Mouse (Mus musculus) megakaryocyte, embryonic 14.5 days (primary cell): Measurements from ENCODE around the gene Atp1b1. TPM values are rescaled to one million over a fixed set of nuclear protein-coding genes. Genes with fewer than 3 reads are reported as not detected.

ENCODE experiments used
- H3K27me3 ChIP-seq: replicated peaks from 2 replicates; pipeline ENCODE3; 2012; ENCODE audit warnings: inconsistent platforms
- H3K36me3 ChIP-seq: replicated peaks from 2 replicates; pipeline ENCODE3; 2012; ENCODE audit warnings: low read length, inconsistent platforms, mixed read lengths
- H3K4me1 ChIP-seq: 2 replicates; pipeline ENCODE4 v1.6.1; 2012; ENCODE audit warnings: inconsistent platforms
- H3K4me3 ChIP-seq: replicated peaks from 2 replicates; pipeline ENCODE3; 2012; ENCODE audit warnings: moderate library complexity, mild to moderate bottlenecking, inconsistent platforms
- H3K9me3 ChIP-seq: 2 replicates; pipeline ENCODE4 v1.6.1; 2012; ENCODE audit warnings: inconsistent platforms
- FLI1 ChIP-seq: IDR thresholded peaks from 2 replicates; pipeline ENCODE4 v1.6.1; 2012; ENCODE audit warnings: low read length, inconsistent platforms, mixed read lengths
- GATA1 ChIP-seq: IDR thresholded peaks from 3 replicates; pipeline ENCODE4 v1.6.1; 2012; ENCODE audit warnings: mixed read lengths, low read length, inconsistent platforms, borderline replicate concordance
- polyA plus RNA-seq: library from polyadenylated mRNA; stranded (reverse); fragments of >175 nt; gene quantifications from 2 replicates; pipeline ENCODE4 v1.2.3, GENCODE M21; 2012; ENCODE audit warnings: low replicate concordance; ENCODE audit not compliant: insufficient read depth

Gene Atp1b1
- polyA plus RNA-seq, 1 experiment, result 1.8 TPM

- TF ChIP-seq FLI1 (no peak), GATA1 (no peak)
- no peaks in the 10 kb centered on the region; the same call in 1 of the 2 replicates for H3K9me3 ChIP-seq
Observed at GRCm38 (mm10) chr1:164446535-164446934, 11.6 kb downstream of the Atp1b1 start.

GRCm38 (mm10) chr1:164445620-164446162 lies 12.5 kb downstream of the Atp1b1 start:
- H3K4me1 ChIP-seq, result peaks cover 9% of the 10 kb centered on the region
- TF ChIP-seq GATA1 (no peak), FLI1 (no peak)
- H3K36me3 ChIP-seq, result no peaks in the 10 kb centered on the region
- H3K9me3 ChIP-seq, result no peaks in the 10 kb centered on the region; the same call in 1 of the 2 replicates
- no peak overlapping the region for H3K4me3 ChIP-seq
- peaks cover 27% of the 10 kb centered on the region for H3K27me3 ChIP-seq

More at GRCm38 (mm10) chr1:164446535-164446934, 11.6 kb downstream of the Atp1b1 start:
- no peaks in the 10 kb centered on the region for H3K36me3 ChIP-seq
- H3K27me3 ChIP-seq, result peaks cover 24% of the 10 kb centered on the region
- H3K4me3 ChIP-seq, result no peak overlapping the region
- peaks cover 3% of the 10 kb centered on the region for H3K4me1 ChIP-seq

- Histone ChIP-seq H3K4me1 (peaks cover 23% of the 10 kb centered on the region), H3K9me3 (no peaks in the 10 kb centered on the region; the same call in 1 of the 2 replicates), H3K36me3 (peaks cover 4% of the 10 kb centered on the region), H3K27me3 (peaks cover 26% of the 10 kb centered on the region), H3K4me3 (no peak overlapping the region)
- TF ChIP-seq FLI1 (no peak), GATA1 (no peak)
Observed at GRCm38 (mm10) chr1:164441408-164441974, 16.7 kb downstream of the Atp1b1 start.

- no peak overlapping the region for H3K4me3 ChIP-seq
Observed at GRCm38 (mm10) chr1:164440708-164441407, 17.3 kb downstream of the Atp1b1 start.

GRCm38 (mm10) chr1:164440230-164440629 lies 17.9 kb downstream of the Atp1b1 start:
- H3K4me3 ChIP-seq, result no peak overlapping the region

More at GRCm38 (mm10) chr1:164440708-164441407, 17.3 kb downstream of the Atp1b1 start:
- peaks cover 22% of the 10 kb centered on the region for H3K27me3 ChIP-seq
- H3K9me3 ChIP-seq, result no peaks in the 10 kb centered on the region; the same call in 1 of the 2 replicates
- peaks cover 4% of the 10 kb centered on the region for H3K36me3 ChIP-seq
- peaks cover 23% of the 10 kb centered on the region for H3K4me1 ChIP-seq
- TF ChIP-seq FLI1, result no peak
- TF ChIP-seq GATA1, result no peak

GRCm38 (mm10) chr1:164436749-164437148 lies 21.4 kb downstream of the Atp1b1 start:
- TF ChIP-seq GATA1 (no peak), FLI1 (no peak)
- peaks cover 22% of the 10 kb centered on the region for H3K4me1 ChIP-seq
- H3K27me3 ChIP-seq, result peaks cover 14% of the 10 kb centered on the region
- H3K9me3 ChIP-seq, result no peaks in the 10 kb centered on the region
- peaks cover 4% of the 10 kb centered on the region for H3K36me3 ChIP-seq
- H3K4me3 ChIP-seq, result no peak overlapping the region

More at GRCm38 (mm10) chr1:164440230-164440629, 17.9 kb downstream of the Atp1b1 start:
- peaks cover 22% of the 10 kb centered on the region for H3K27me3 ChIP-seq
- peaks cover 23% of the 10 kb centered on the region for H3K4me1 ChIP-seq
- H3K36me3 ChIP-seq, result peaks cover 4% of the 10 kb centered on the region
- no peak for TF ChIP-seq GATA1
- no peak for TF ChIP-seq FLI1
- H3K9me3 ChIP-seq, result no peaks in the 10 kb centered on the region; the same call in 1 of the 2 replicates

GRCm38 (mm10) chr1:164434049-164434448 lies 24.1 kb downstream of the Atp1b1 start:
- no peaks in the 10 kb centered on the region for H3K27me3 ChIP-seq
- TF ChIP-seq FLI1 (no peak), GATA1 (no peak)
- peaks cover 4% of the 10 kb centered on the region for H3K36me3 ChIP-seq
- H3K9me3 ChIP-seq, result no peaks in the 10 kb centered on the region
- no peak overlapping the region for H3K4me3 ChIP-seq
- no peaks in the 10 kb centered on the region for H3K4me1 ChIP-seq

GRCm38 (mm10) chr1:164432649-164433048 lies 25.5 kb downstream of the Atp1b1 start:
- no peak for TF ChIP-seq FLI1
- Histone ChIP-seq H3K4me1 (no peaks in the 10 kb centered on the region), H3K4me3 (no peak overlapping the region), H3K27me3 (no peaks in the 10 kb centered on the region), H3K36me3 (peaks cover 2% of the 10 kb centered on the region), H3K9me3 (no peaks in the 10 kb centered on the region)

- H3K9me3 ChIP-seq, result no peaks in the 10 kb centered on the region
- H3K36me3 ChIP-seq, result no peaks in the 10 kb centered on the region
- H3K4me3 ChIP-seq, result no peak overlapping the region
- H3K4me1 ChIP-seq, result no peaks in the 10 kb centered on the region
- TF ChIP-seq GATA1 (no peak), FLI1 (no peak)
- no peaks in the 10 kb centered on the region for H3K27me3 ChIP-seq
Observed at GRCm38 (mm10) chr1:164428644-164429043, 29.5 kb downstream of the Atp1b1 start.

- no peaks in the 10 kb centered on the region for H3K36me3 ChIP-seq
- no peaks in the 10 kb centered on the region for H3K27me3 ChIP-seq
- TF ChIP-seq GATA1 (no peak), FLI1 (no peak)
- no peaks in the 10 kb centered on the region for H3K9me3 ChIP-seq
- no peak overlapping the region for H3K4me3 ChIP-seq
- H3K4me1 ChIP-seq, result no peaks in the 10 kb centered on the region
Observed at GRCm38 (mm10) chr1:164427777-164428176, 30.4 kb downstream of the Atp1b1 start.
